ENCODE assay signal across 12 mouse cellular contexts in genomic region chr6:100126736-100127135, GRCm38 (mm10).
DNase-seq lines count a peak whose midpoint lies in the region; ATAC-seq and TF ChIP-seq lines count a peak whose summit lies in the region.
"Had no signal": no experiment of that assay in that cellular context is flagged by ENCODE, and none has a peak within 500 bp of the region (broad histone marks: within the 10 kb centered on the region; RNA-seq: fewer than 3 reads in every experiment).

No protein-coding gene starts in this region.

- H3K79me2 ChIP-seq in myocyte (ENCODE audit: control insufficient read depth, insufficient read depth), result no peaks in the 10 kb centered on the region

- H3K9me3 ChIP-seq in heart, embryonic 16.5 days (replicated peaks; ENCODE audit: control insufficient read depth, low read length), result peaks cover 6% of the 10 kb centered on the region; the same call in 1 of the 2 replicates
- H3K9me3 ChIP-seq: limb, embryonic 10.5 days; liver, embryonic 13.5 days; megakaryocyte, embryonic 14.5 days had no signal

- H3K4me2 ChIP-seq in heart, embryonic 16.5 days (ENCODE audit: low read depth, low read length), result no peak overlapping the region
- H3K4me2 ChIP-seq in myocyte (ENCODE audit: low read depth), result peak overlapping the region; percentile 43
- H3K4me2 ChIP-seq: liver, embryonic 13.5 days; neural tube, embryonic 12.5 days had no signal

- no peaks in the 10 kb centered on the region for H3K36me3 ChIP-seq in heart, embryonic 16.5 days (ENCODE audit: control insufficient read depth, insufficient read depth)
- no peaks in the 10 kb centered on the region for H3K36me3 ChIP-seq in myocyte (ENCODE audit: control insufficient read depth, insufficient read depth)
- H3K36me3 ChIP-seq: limb, embryonic 10.5 days; liver, embryonic 13.5 days; neural tube, embryonic 12.5 days had no signal

- TF ChIP-seq POLR2A in myocyte (IDR thresholded peaks at IDR 0.05; ENCODE audit: insufficient read length, low read depth), result no peak

- WGBS in heart, embryonic 16.5 days, result 63% methylated on average over 8 of the region's 8 CpGs

- peaks cover 27% of the 10 kb centered on the region for H3K4me1 ChIP-seq in heart, embryonic 16.5 days (ENCODE audit: control insufficient read depth, insufficient read depth, low read length)

- H3K9ac ChIP-seq in heart, embryonic 16.5 days (ENCODE audit: low read length), result no peak overlapping the region
- H3K9ac ChIP-seq: liver, embryonic 13.5 days; neural tube, embryonic 12.5 days had no signal

- no peaks in the 10 kb centered on the region; the same call in 1 of the 2 replicates for H3K27me3 ChIP-seq in heart, embryonic 16.5 days (ENCODE audit: control insufficient read depth, insufficient read depth, low read length)
- peaks cover 39% of the 10 kb centered on the region for H3K27me3 ChIP-seq in myocyte (ENCODE audit: control insufficient read depth, insufficient read depth, insufficient read length)
- H3K27me3 ChIP-seq: neural tube, embryonic 12.5 days had no signal

- no peak for DNase-seq in gastrocnemius, adult 2 months
- DNase-seq in gastrocnemius, postnatal 14 days, result no peak
- no peak for DNase-seq in heart, postnatal 4 days
- DNase-seq in 3134 (ENCODE audit: extremely low read depth, insufficient read length, low spot score), result peak; percentile 6
- no peak for DNase-seq in layer of hippocampus, adult 9-10 months (ENCODE audit: low spot score)
- DNase-seq: liver, embryonic 13.5 days had no signal

- ATAC-seq in heart, embryonic 16.5 days (replicated peaks; ENCODE audit: extremely low read depth, insufficient read depth, low FRiP score), result no peak

- no peak for TF ChIP-seq CTCF in gastrocnemius, adult 2 months (IDR thresholded peaks at IDR 0.05)

- H3K27ac ChIP-seq in gastrocnemius, adult 2 months, result peak overlapping the region; percentile 48
- peak overlapping the region; percentile 73 for H3K27ac ChIP-seq in heart, embryonic 16.5 days (ENCODE audit: low read length)
- H3K27ac ChIP-seq: left cerebral cortex, adult 2 months; limb, embryonic 10.5 days; liver, embryonic 13.5 days; neural tube, embryonic 12.5 days had no signal

- H3ac ChIP-seq in myocyte (ENCODE audit: control insufficient read depth, insufficient read length), result no peak overlapping the region

- H3K4me3 ChIP-seq in gastrocnemius, adult 2 months, result no peak overlapping the region
- no peak overlapping the region for H3K4me3 ChIP-seq in heart, embryonic 16.5 days (ENCODE audit: low read length)
- H3K4me3 ChIP-seq in myocyte, result no peak overlapping the region
- H3K4me3 ChIP-seq: left cerebral cortex, adult 2 months; limb, embryonic 10.5 days; liver, embryonic 13.5 days; megakaryocyte, embryonic 14.5 days; neural tube, embryonic 12.5 days had no signal

- intact Hi-C loops in gastrocnemius, adult 2 months (cut with DNase I), result loop anchor here (5.0 to 10.0 kb wide), 2 partner anchors 64 to 152 kb away; no protein-coding TSS in a partner anchor
- intact Hi-C loops in gastrocnemius, postnatal 14 days (cut with DNase I; ENCODE audit: low total_unique reads), result no loop called here

TF ChIP-seq in myocyte, 11 proteins besides CTCF, POLR2A, EP300 and RAD21:
- TF ChIP-seq MYOD1 (IDR thresholded peaks at IDR 0.05; ENCODE audit: control insufficient read depth in 1 of 3, insufficient read length in 2 of 3, low read depth in 2 of 3) (no peak), SRF (IDR thresholded peaks at IDR 0.05; ENCODE audit: control insufficient read depth, insufficient read length, low read depth) (no peak), E2F4 (IDR thresholded peaks at IDR 0.05; ENCODE audit: insufficient read depth) (no peak), REST (IDR thresholded peaks at IDR 0.05; ENCODE audit: insufficient read depth, insufficient read length) (no peak), CEBPB (IDR thresholded peaks at IDR 0.05; ENCODE audit: insufficient read depth, poor library complexity, severe bottlenecking) (no peak), TCF3 (IDR thresholded peaks at IDR 0.05; ENCODE audit: insufficient read length, low read depth) (no peak), USF1 (IDR thresholded peaks at IDR 0.05; ENCODE audit: low read depth) (no peak), TCF12 (IDR thresholded peaks at IDR 0.05; ENCODE audit: insufficient read depth, poor library complexity, severe bottlenecking) (no peak), MAX (IDR thresholded peaks at IDR 0.05; ENCODE audit: low read depth) (no peak), POLR2AphosphoS2 (IDR thresholded peaks at IDR 0.05; ENCODE audit: insufficient read length, low read depth) (no peak), MYOG (IDR thresholded peaks at IDR 0.05; ENCODE audit: control insufficient read depth in 1 of 3, insufficient read depth in 1 of 3, insufficient read length in 2 of 3, low read depth in 2 of 3) (no peak)
TF ChIP-seq in myocyte: peak in this region for 0.
